Mouse (Mus musculus): ENCODE measurements around the gene Gm12355. TPM values are rescaled to one million over a fixed set of nuclear protein-coding genes. Genes with fewer than 3 reads are reported as not detected.

Gene Gm12355
- polyA plus RNA-seq, 1 experiment from 2014 or later: 0.80 TPM

DNA sequence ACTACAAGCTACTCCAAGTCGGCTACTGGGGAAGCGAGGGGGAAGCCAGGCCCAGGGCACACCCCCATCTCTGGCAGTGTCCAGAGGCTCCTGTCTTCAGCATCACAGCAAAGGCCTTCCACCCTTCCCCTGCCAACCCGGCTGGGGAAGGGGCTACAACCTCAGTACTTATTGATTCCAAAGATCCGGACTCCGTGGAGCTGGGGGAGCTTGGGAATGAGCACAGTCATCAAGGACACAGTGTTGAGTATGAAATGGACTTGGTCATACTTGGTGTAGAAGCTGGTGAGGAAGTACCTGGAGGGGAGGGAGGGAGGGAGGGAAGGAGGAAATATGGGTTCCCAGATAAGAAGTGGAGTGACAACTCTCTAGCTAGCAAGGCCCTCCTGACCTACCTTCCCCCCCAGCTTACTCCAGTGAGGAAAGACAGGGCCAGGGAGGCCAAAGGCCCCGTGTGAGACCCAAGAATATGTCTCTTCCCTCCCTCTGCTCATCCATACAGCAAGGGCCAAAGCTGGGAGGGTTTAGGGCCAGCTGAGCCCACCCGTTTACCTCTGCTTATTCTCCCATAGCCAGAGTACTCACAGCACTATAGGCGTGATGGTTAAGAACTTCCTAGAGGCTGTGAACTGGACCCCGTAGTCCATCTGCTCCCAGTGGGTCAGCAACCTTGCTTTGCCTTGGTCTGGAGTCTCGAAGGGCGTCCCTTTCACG is 42.8 kb downstream of the Gm12355 start:
- Histone ChIP-seq H3K4me2 (ENCODE audit: low read depth, severe bottlenecking) (no peak overlapping the region), H3K4me3 (ENCODE audit: low read depth, low read length) (no peak overlapping the region), H3K9me3 (ENCODE audit: control insufficient read depth, low read length) (no peaks in the 10 kb centered on the region), H3K27me3 (ENCODE audit: control insufficient read depth, insufficient read depth, low read length) (no peaks in the 10 kb centered on the region), H3K9ac (ENCODE audit: low read length) (no peak overlapping the region), H3K4me1 (ENCODE audit: control insufficient read depth, insufficient read depth, low read length) (peaks cover 15% of the 10 kb centered on the region), H3K36me3 (ENCODE audit: control insufficient read depth, insufficient read depth, low read length) (peaks cover 5% of the 10 kb centered on the region; the same call in 1 of the 2 replicates), H3K27ac (replicated peaks; ENCODE audit: low read depth, low read length) (no peak overlapping the region; the same call in 1 of the 2 replicates)
- no peak for DNase-seq (ENCODE audit: low spot score)
- 90% methylated on average over 12 of the region's 12 CpGs for WGBS
- no peak for ATAC-seq (ENCODE audit: insufficient number of reproducible peaks, low FRiP score, low TSS enrichment, low read depth)

- 88% methylated on average over 8 of the region's 8 CpGs for WGBS
- Histone ChIP-seq H3K27ac (replicated peaks; ENCODE audit: low read depth, low read length) (no peak overlapping the region), H3K4me1 (ENCODE audit: control insufficient read depth, insufficient read depth, low read length) (peaks cover 12% of the 10 kb centered on the region), H3K4me3 (ENCODE audit: low read depth, low read length) (no peak overlapping the region), H3K27me3 (ENCODE audit: control insufficient read depth, insufficient read depth, low read length) (no peaks in the 10 kb centered on the region), H3K9ac (ENCODE audit: low read length) (no peak overlapping the region), H3K9me3 (ENCODE audit: control insufficient read depth, low read length) (no peaks in the 10 kb centered on the region), H3K36me3 (ENCODE audit: control insufficient read depth, insufficient read depth, low read length) (peaks cover 5% of the 10 kb centered on the region; the same call in 1 of the 2 replicates), H3K4me2 (ENCODE audit: low read depth, severe bottlenecking) (no peak overlapping the region)
- DNase-seq (ENCODE audit: low spot score) (no peak), ATAC-seq (ENCODE audit: insufficient number of reproducible peaks, low FRiP score, low TSS enrichment, low read depth) (no peak)
Observed at GRCm38 (mm10) chr11:98582030-98582388, 43.5 kb downstream of the Gm12355 start.

DNA sequence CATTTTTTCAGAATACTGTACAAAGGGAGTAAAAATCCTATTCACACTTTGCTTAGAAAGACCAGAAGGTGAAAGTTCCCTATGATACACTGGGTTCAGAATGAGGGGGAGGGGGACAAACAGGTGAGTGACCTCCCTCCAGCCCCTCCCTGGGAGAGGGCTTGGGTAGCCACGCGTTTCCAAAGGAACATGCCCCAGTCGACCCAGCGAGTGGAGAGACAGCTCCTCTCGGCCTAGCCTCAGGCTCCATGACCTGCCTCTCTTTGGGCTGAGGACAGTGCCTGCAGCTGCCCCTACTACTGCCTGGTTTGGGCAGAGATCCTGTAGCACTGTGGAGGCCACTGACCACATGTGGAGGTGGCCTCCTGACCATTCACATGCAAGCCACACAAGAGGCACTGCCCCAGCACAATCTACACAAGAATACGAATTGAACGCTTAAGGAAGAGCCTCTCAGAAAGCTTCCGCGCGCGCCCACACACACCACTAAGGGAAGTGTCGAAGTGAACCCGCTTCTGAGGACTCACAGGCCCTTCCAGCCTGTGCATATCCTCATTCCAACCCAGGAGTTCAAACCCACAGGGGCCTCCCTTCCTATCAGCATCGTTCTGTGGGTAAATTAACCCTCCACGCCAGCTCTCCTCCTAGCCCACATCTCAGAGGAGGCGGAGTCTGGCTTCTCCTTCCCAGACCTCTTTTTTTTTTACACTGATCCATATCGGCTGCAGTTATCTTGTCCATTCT is 44.0 kb downstream of the Gm12355 start:
- Histone ChIP-seq H3K4me3 (ENCODE audit: low read depth, low read length) (no peak overlapping the region), H3K9ac (ENCODE audit: low read length) (no peak overlapping the region), H3K36me3 (ENCODE audit: control insufficient read depth, insufficient read depth, low read length) (peaks cover 5% of the 10 kb centered on the region; the same call in 1 of the 2 replicates), H3K9me3 (ENCODE audit: control insufficient read depth, low read length) (no peaks in the 10 kb centered on the region), H3K4me2 (ENCODE audit: low read depth, severe bottlenecking) (no peak overlapping the region), H3K4me1 (ENCODE audit: control insufficient read depth, insufficient read depth, low read length) (peaks cover 12% of the 10 kb centered on the region), H3K27me3 (ENCODE audit: control insufficient read depth, insufficient read depth, low read length) (no peaks in the 10 kb centered on the region), H3K27ac (replicated peaks; ENCODE audit: low read depth, low read length) (no peak overlapping the region)
- WGBS: 79% methylated on average over 17 of the region's 17 CpGs
- ATAC-seq (ENCODE audit: insufficient number of reproducible peaks, low FRiP score, low TSS enrichment, low read depth): no peak
- DNase-seq (ENCODE audit: low spot score): no peak

- Histone ChIP-seq H3K27me3 (ENCODE audit: control insufficient read depth, insufficient read depth, low read length) (no peaks in the 10 kb centered on the region), H3K4me3 (ENCODE audit: low read depth, low read length) (no peak overlapping the region), H3K36me3 (ENCODE audit: control insufficient read depth, insufficient read depth, low read length) (peaks cover 5% of the 10 kb centered on the region; the same call in 1 of the 2 replicates), H3K9me3 (ENCODE audit: control insufficient read depth, low read length) (no peaks in the 10 kb centered on the region), H3K9ac (ENCODE audit: low read length) (no peak overlapping the region), H3K4me2 (ENCODE audit: low read depth, severe bottlenecking) (no peak overlapping the region), H3K4me1 (ENCODE audit: control insufficient read depth, insufficient read depth, low read length) (peaks cover 4% of the 10 kb centered on the region; the same call in 1 of the 2 replicates), H3K27ac (replicated peaks; ENCODE audit: low read depth, low read length) (no peak overlapping the region; the same call in 1 of the 2 replicates)
- no peak for ATAC-seq (ENCODE audit: insufficient number of reproducible peaks, low FRiP score, low TSS enrichment, low read depth)
- WGBS: 83% methylated on average over 16 of the region's 16 CpGs
- DNase-seq (ENCODE audit: low spot score): no peak
Observed at GRCm38 (mm10) chr11:98580301-98581121, 45.0 kb downstream of the Gm12355 start.

DNA sequence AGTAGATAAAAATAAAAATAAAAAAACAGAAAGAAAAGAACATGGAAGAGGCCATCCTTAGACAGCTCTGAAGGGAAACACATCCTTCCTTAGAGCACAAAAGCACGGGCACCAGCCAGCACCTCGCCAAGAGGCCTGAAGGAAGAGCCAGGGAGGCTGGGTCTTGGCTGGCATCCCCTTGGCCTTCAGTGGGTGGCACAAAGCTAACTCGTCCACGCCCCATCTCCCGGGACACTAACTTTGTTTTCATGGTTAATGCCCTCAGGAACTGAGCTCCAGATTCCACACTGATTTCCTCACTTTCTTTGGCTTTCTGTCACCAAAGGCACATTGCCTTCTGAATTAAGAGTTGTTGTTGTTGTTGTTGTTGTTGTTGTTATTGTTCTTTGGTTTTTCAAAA is 47.7 kb downstream of the Gm12355 start:
- WGBS: 86% methylated on average over 5 of the region's 5 CpGs
- Histone ChIP-seq H3K27ac (replicated peaks; ENCODE audit: low read depth, low read length) (no peak overlapping the region), H3K9ac (ENCODE audit: low read length) (no peak overlapping the region), H3K4me3 (ENCODE audit: low read depth, low read length) (no peak overlapping the region), H3K36me3 (ENCODE audit: control insufficient read depth, insufficient read depth, low read length) (peaks cover 3% of the 10 kb centered on the region; the same call in 1 of the 2 replicates), H3K4me2 (ENCODE audit: low read depth, severe bottlenecking) (no peak overlapping the region), H3K4me1 (ENCODE audit: control insufficient read depth, insufficient read depth, low read length) (no peaks in the 10 kb centered on the region), H3K9me3 (ENCODE audit: control insufficient read depth, low read length) (no peaks in the 10 kb centered on the region), H3K27me3 (ENCODE audit: control insufficient read depth, insufficient read depth, low read length) (no peaks in the 10 kb centered on the region)
- no peak for ATAC-seq (ENCODE audit: insufficient number of reproducible peaks, low FRiP score, low TSS enrichment, low read depth)
- DNase-seq (ENCODE audit: low spot score): no peak

Other genes starting within 250 kb of the Gm12355 start
- gene Tcap, start 241.8 kb downstream of the Gm12355 start, polyA plus RNA-seq (2014; fragmentation: Nextera tagmentation; extraction: Ambion mirVana): 0.41 and 0.53 TPM in 2 replicates
- gene Pnmt, start 239.2 kb downstream of the Gm12355 start, polyA plus RNA-seq (2014; fragmentation: Nextera tagmentation; extraction: Ambion mirVana): 0.13 and 0.17 TPM in 2 replicates
- gene Pgap3, start 225.2 kb downstream of the Gm12355 start, polyA plus RNA-seq (2014; fragmentation: Nextera tagmentation; extraction: Ambion mirVana): 6.3 and 9.5 TPM in 2 replicates
- gene Erbb2, start 213.2 kb downstream of the Gm12355 start, polyA plus RNA-seq (2014; fragmentation: Nextera tagmentation; extraction: Ambion mirVana): 29.6 and 30.5 TPM in 2 replicates
- gene Mien1, start 186.7 kb downstream of the Gm12355 start, polyA plus RNA-seq (2014; fragmentation: Nextera tagmentation; extraction: Ambion mirVana): 75.4 and 78.3 TPM in 2 replicates
- gene Grb7, start 179.3 kb downstream of the Gm12355 start, polyA plus RNA-seq (2014; fragmentation: Nextera tagmentation; extraction: Ambion mirVana): 5.3 and 6.7 TPM in 2 replicates
- 0.07 TPM in 1 of 2 replicates, not detected in the other for gene Ikzf3, start 79.6 kb downstream of the Gm12355 start, polyA plus RNA-seq (2014; fragmentation: Nextera tagmentation; extraction: Ambion mirVana)
- 0.45 and 1.2 TPM in 2 replicates for gene Zpbp2, start 74.6 kb downstream of the Gm12355 start, polyA plus RNA-seq (2014; fragmentation: Nextera tagmentation; extraction: Ambion mirVana)
- 9.6 and 10.1 TPM in 2 replicates for gene Ormdl3, start 38.3 kb downstream of the Gm12355 start, polyA plus RNA-seq (2014; fragmentation: Nextera tagmentation; extraction: Ambion mirVana)
- not detected in 2 replicates for gene Lrrc3c, start 27.4 kb downstream of the Gm12355 start, polyA plus RNA-seq (2014; fragmentation: Nextera tagmentation; extraction: Ambion mirVana)
- not detected in 2 replicates for gene Gsdma3, start 699 bp upstream of the Gm12355 start, polyA plus RNA-seq (2014; fragmentation: Nextera tagmentation; extraction: Ambion mirVana)
- gene Gsdma2, start 21.1 kb upstream of the Gm12355 start, polyA plus RNA-seq (2014; fragmentation: Nextera tagmentation; extraction: Ambion mirVana): not detected in 2 replicates
- 0.05 TPM in 1 of 2 replicates, not detected in the other for gene Gsdma, start 38.7 kb upstream of the Gm12355 start, polyA plus RNA-seq (2014; fragmentation: Nextera tagmentation; extraction: Ambion mirVana)
- gene Psmd3, start 56.9 kb upstream of the Gm12355 start, polyA plus RNA-seq (2014; fragmentation: Nextera tagmentation; extraction: Ambion mirVana): 180 and 187 TPM in 2 replicates
- 0.11 TPM in 1 of 2 replicates, not detected in the other for gene Csf3, start 75.6 kb upstream of the Gm12355 start, polyA plus RNA-seq (2014; fragmentation: Nextera tagmentation; extraction: Ambion mirVana)
- 68.0 and 69.2 TPM in 2 replicates for gene Med24, start 103.8 kb upstream of the Gm12355 start, polyA plus RNA-seq (2014; fragmentation: Nextera tagmentation; extraction: Ambion mirVana)
- 16.5 and 17.7 TPM in 2 replicates for gene Thra, start 115.0 kb upstream of the Gm12355 start, polyA plus RNA-seq (2014; fragmentation: Nextera tagmentation; extraction: Ambion mirVana)
- gene Nr1d1, start 149.7 kb upstream of the Gm12355 start, polyA plus RNA-seq (2014; fragmentation: Nextera tagmentation; extraction: Ambion mirVana): 1.0 and 1.1 TPM in 2 replicates
- 24.6 and 25.6 TPM in 2 replicates for gene Msl1, start 169.9 kb upstream of the Gm12355 start, polyA plus RNA-seq (2014; fragmentation: Nextera tagmentation; extraction: Ambion mirVana)
- gene Casc3, start 179.2 kb upstream of the Gm12355 start, polyA plus RNA-seq (2014; fragmentation: Nextera tagmentation; extraction: Ambion mirVana): 44.9 and 51.1 TPM in 2 replicates
- 2.2 and 2.8 TPM in 2 replicates for gene Rapgefl1, start 211.1 kb upstream of the Gm12355 start, polyA plus RNA-seq (2014; fragmentation: Nextera tagmentation; extraction: Ambion mirVana)
- gene Wipf2, start 238.0 kb upstream of the Gm12355 start, polyA plus RNA-seq (2014; fragmentation: Nextera tagmentation; extraction: Ambion mirVana): 6.3 and 7.4 TPM in 2 replicates

Data from limb, embryonic 11.5 days (tissue).